Mouse (Mus musculus) limb, embryonic 15.5 days (tissue): ENCODE data around the gene Il18r1. TPM values are rescaled to one million over a fixed set of nuclear protein-coding genes. Genes with fewer than 3 reads are reported as not detected.

ENCODE experiments used
- ATAC-seq: fragments of 200-750 bp; cut with Nextera tagmentation; 2 replicates; pipeline ENCODE4 v1.8.0; 2017; ENCODE audit warnings: low read depth, moderate TSS enrichment; ENCODE audit not compliant: insufficient number of reproducible peaks, low FRiP score, low TSS enrichment
- H3K27ac ChIP-seq: fragments of 300-500 bp; sonication (generic); 2 replicates; pipeline ENCODE4 v1.5.1; 2015; ENCODE audit warnings: moderate library complexity, mild to moderate bottlenecking, inconsistent platforms
- H3K27me3 ChIP-seq: fragments of 300-500 bp; sonication (generic); 2 replicates; pipeline ENCODE4 v1.6.1; 2015; ENCODE audit warnings: inconsistent platforms
- H3K36me3 ChIP-seq: fragments of 300-500 bp; sonication (generic); 2 replicates; pipeline ENCODE4 v1.6.1; 2015; ENCODE audit warnings: inconsistent platforms
- H3K4me1 ChIP-seq: fragments of 300-500 bp; sonication (generic); 2 replicates; pipeline ENCODE4 v1.6.1; 2015; ENCODE audit warnings: inconsistent platforms
- H3K4me2 ChIP-seq: fragments of 300-500 bp; sonication (generic); 2 replicates; pipeline ENCODE4 v1.6.1; 2015; ENCODE audit warnings: mild to moderate bottlenecking, inconsistent platforms
- H3K4me3 ChIP-seq: fragments of 300-500 bp; sonication (generic); 2 replicates; pipeline ENCODE4 v1.5.1; 2015; ENCODE audit warnings: mild to moderate bottlenecking, inconsistent platforms
- H3K9ac ChIP-seq: fragments of 300-500 bp; sonication (generic); 2 replicates; pipeline ENCODE4 v1.6.1; 2015; ENCODE audit warnings: inconsistent platforms
- H3K9me3 ChIP-seq: fragments of 300-500 bp; sonication (generic); 2 replicates; pipeline ENCODE4 v1.6.1; 2016; ENCODE audit warnings: inconsistent platforms
- WGBS: fragments of 180-500 bp; shearing (Covaris S2); methylation state at CpG from one replicate; pipeline ENCODE4 v1.1.7; 2015; 5-methylcytosine and 5-hydroxymethylcytosine counted together
- polyA plus RNA-seq: library from polyadenylated mRNA; unstranded; fragments of >200 nt; fragmentation: Nextera tagmentation; extraction: Ambion mirVana; gene quantifications from 2 replicates; pipeline ENCODE4 v1.2.1, GENCODE M21; 2015

Il18r1 gene
- polyA plus RNA-seq, 1 experiment from 2014 or later, result 0.65 TPM

- H3K27me3 ChIP-seq, result no peaks in the 10 kb centered on the region
- H3K4me1 ChIP-seq, result no peaks in the 10 kb centered on the region
- WGBS, result 84% methylated on average over 4 of the region's 4 CpGs
- no peak overlapping the region for H3K27ac ChIP-seq
- no peaks in the 10 kb centered on the region for H3K9me3 ChIP-seq
- no peak for ATAC-seq
- H3K4me3 ChIP-seq, result no peak overlapping the region
- no peak overlapping the region for H3K4me2 ChIP-seq
- no peak overlapping the region for H3K9ac ChIP-seq
- no peaks in the 10 kb centered on the region for H3K36me3 ChIP-seq
Observed at GRCm38 (mm10) chr1:40501126-40501525, 35.8 kb downstream of the Il18r1 start.

GRCm38 (mm10) chr1:40501546-40502398 lies 36.4 kb downstream of the Il18r1 start:
- Histone ChIP-seq H3K27me3 (no peaks in the 10 kb centered on the region), H3K4me2 (no peak overlapping the region), H3K4me3 (no peak overlapping the region), H3K4me1 (no peaks in the 10 kb centered on the region), H3K9me3 (no peaks in the 10 kb centered on the region), H3K9ac (no peak overlapping the region), H3K36me3 (no peaks in the 10 kb centered on the region), H3K27ac (no peak overlapping the region)
- 80% methylated on average over 11 of the region's 11 CpGs for WGBS
- ATAC-seq, result no peak

- Histone ChIP-seq H3K4me1 (no peaks in the 10 kb centered on the region), H3K27ac (no peak overlapping the region), H3K27me3 (no peaks in the 10 kb centered on the region), H3K36me3 (no peaks in the 10 kb centered on the region), H3K9me3 (no peaks in the 10 kb centered on the region), H3K4me2 (no peak overlapping the region), H3K4me3 (no peak overlapping the region), H3K9ac (no peak overlapping the region)
- no peak for ATAC-seq
- 72% methylated on average over 5 of the region's 5 CpGs for WGBS
Observed at GRCm38 (mm10) chr1:40504548-40504947, 39.2 kb downstream of the Il18r1 start.

GRCm38 (mm10) chr1:40514851-40515585 lies 49.7 kb downstream of the Il18r1 start, which contains the start of gene Il18rap:
Il18rap (plus strand) TSS chr1:40515362.
- Histone ChIP-seq H3K27me3 (no peaks in the 10 kb centered on the region), H3K9me3 (no peaks in the 10 kb centered on the region), H3K4me3 (no peak within 1 kb of the TSS), H3K4me2 (no peak within 1 kb of the TSS), H3K4me1 (no peaks in the 10 kb centered on the region), H3K36me3 (no peaks in the 10 kb centered on the region), H3K27ac (no peak within 1 kb of the TSS), H3K9ac (no peak within 1 kb of the TSS)
- WGBS, result 15% methylated on average over 9 of the region's 9 CpGs
- no peak for ATAC-seq

GRCm38 (mm10) chr1:40516364-40516763 lies 51.0 kb downstream of the Il18r1 start:
- 85% methylated on average over 6 of the region's 6 CpGs for WGBS
- no peaks in the 10 kb centered on the region for H3K4me1 ChIP-seq
- no peaks in the 10 kb centered on the region for H3K36me3 ChIP-seq
- H3K9ac ChIP-seq, result no peak overlapping the region
- no peak overlapping the region for H3K4me2 ChIP-seq
- no peak overlapping the region for H3K4me3 ChIP-seq
- H3K9me3 ChIP-seq, result no peaks in the 10 kb centered on the region
- H3K27ac ChIP-seq, result no peak overlapping the region
- ATAC-seq, result no peak
- no peaks in the 10 kb centered on the region for H3K27me3 ChIP-seq

GRCm38 (mm10) chr1:40522918-40523317 lies 57.6 kb downstream of the Il18r1 start:
- 83% methylated on average over 7 of the region's 7 CpGs for WGBS
- no peaks in the 10 kb centered on the region for H3K27me3 ChIP-seq
- H3K4me1 ChIP-seq, result no peaks in the 10 kb centered on the region
- H3K4me3 ChIP-seq, result no peak overlapping the region
- H3K4me2 ChIP-seq, result no peak overlapping the region
- H3K9ac ChIP-seq, result no peak overlapping the region
- ATAC-seq, result no peak
- H3K9me3 ChIP-seq, result no peaks in the 10 kb centered on the region
- H3K27ac ChIP-seq, result no peak overlapping the region
- H3K36me3 ChIP-seq, result no peaks in the 10 kb centered on the region

GRCm38 (mm10) chr1:40523971-40524722 lies 58.8 kb downstream of the Il18r1 start:
- no peak overlapping the region for H3K4me2 ChIP-seq
- 79% methylated on average over 5 of the region's 5 CpGs for WGBS
- H3K9ac ChIP-seq, result no peak overlapping the region
- no peak overlapping the region for H3K27ac ChIP-seq
- ATAC-seq, result no peak
- H3K4me1 ChIP-seq, result no peaks in the 10 kb centered on the region
- no peaks in the 10 kb centered on the region for H3K27me3 ChIP-seq
- H3K9me3 ChIP-seq, result no peaks in the 10 kb centered on the region
- H3K4me3 ChIP-seq, result no peak overlapping the region
- no peaks in the 10 kb centered on the region for H3K36me3 ChIP-seq

GRCm38 (mm10) chr1:40529287-40529686 lies 63.9 kb downstream of the Il18r1 start:
- H3K27ac ChIP-seq, result no peak overlapping the region
- ATAC-seq, result no peak
- no peaks in the 10 kb centered on the region for H3K9me3 ChIP-seq
- H3K36me3 ChIP-seq, result no peaks in the 10 kb centered on the region
- H3K27me3 ChIP-seq, result no peaks in the 10 kb centered on the region
- no peak overlapping the region for H3K9ac ChIP-seq
- H3K4me3 ChIP-seq, result no peak overlapping the region
- 85% methylated on average over 5 of the region's 5 CpGs for WGBS
- H3K4me1 ChIP-seq, result no peaks in the 10 kb centered on the region
- no peak overlapping the region for H3K4me2 ChIP-seq

GRCm38 (mm10) chr1:40537577-40537976 lies 72.2 kb downstream of the Il18r1 start:
- Histone ChIP-seq H3K4me2 (no peak overlapping the region), H3K9ac (no peak overlapping the region), H3K9me3 (no peaks in the 10 kb centered on the region), H3K4me3 (no peak overlapping the region), H3K36me3 (no peaks in the 10 kb centered on the region), H3K4me1 (no peaks in the 10 kb centered on the region), H3K27me3 (no peaks in the 10 kb centered on the region), H3K27ac (no peak overlapping the region)
- ATAC-seq, result no peak
- WGBS, result 81% methylated on average over 5 of the region's 5 CpGs

GRCm38 (mm10) chr1:40544650-40545049 lies 79.3 kb downstream of the Il18r1 start:
- H3K9me3 ChIP-seq, result no peaks in the 10 kb centered on the region
- no peak overlapping the region for H3K4me2 ChIP-seq
- H3K27ac ChIP-seq, result no peak overlapping the region
- H3K9ac ChIP-seq, result no peak overlapping the region
- no peaks in the 10 kb centered on the region for H3K27me3 ChIP-seq
- no peak overlapping the region for H3K4me3 ChIP-seq
- H3K36me3 ChIP-seq, result no peaks in the 10 kb centered on the region
- ATAC-seq, result no peak
- 0% methylated on average over 2 of the region's 2 CpGs for WGBS
- no peaks in the 10 kb centered on the region for H3K4me1 ChIP-seq

- Histone ChIP-seq H3K4me2 (no peak overlapping the region), H3K4me3 (no peak overlapping the region), H3K4me1 (no peaks in the 10 kb centered on the region), H3K9ac (no peak overlapping the region), H3K36me3 (no peaks in the 10 kb centered on the region), H3K27me3 (no peaks in the 10 kb centered on the region), H3K9me3 (no peaks in the 10 kb centered on the region), H3K27ac (no peak overlapping the region)
- no peak for ATAC-seq
- WGBS, result 68% methylated on average over 4 of the region's 4 CpGs
Observed at GRCm38 (mm10) chr1:40546645-40547044, 81.3 kb downstream of the Il18r1 start.
